In genomic region chrX:161716503-161716864, GRCm38 (mm10) we compare ENCODE assay signal across 8 mouse cellular contexts. TPM values are rescaled to one million over a fixed set of nuclear protein-coding genes. Genes with fewer than 3 reads are reported as not detected.
A peak's percentile ranks its signal among the peaks of the same experiment; 100 is the strongest.
DNase-seq lines count a peak whose midpoint lies in the region; ATAC-seq and TF ChIP-seq lines count a peak whose summit lies in the region.

No protein-coding gene starts in this region.

- WGBS in heart, embryonic 13.5 days, result 32% methylated on average over 5 of the region's 9 CpGs
- 30% methylated on average over 9 of the region's 9 CpGs for WGBS in hindbrain, embryonic 11.5 days
- WGBS in liver, postnatal 0 days (ENCODE audit: insufficient replicate concordance), result 46% methylated on average over 9 of the region's 9 CpGs

- no peaks in the 10 kb centered on the region for H3K36me3 ChIP-seq in heart, embryonic 13.5 days
- H3K36me3 ChIP-seq in hindbrain, embryonic 11.5 days (ENCODE audit: control insufficient read depth, insufficient read depth, low read length), result no peaks in the 10 kb centered on the region
- no peaks in the 10 kb centered on the region for H3K36me3 ChIP-seq in liver, postnatal 0 days (replicated peaks; ENCODE audit: insufficient read depth, low read length)

- H3K9me3 ChIP-seq in heart, embryonic 13.5 days, result no peaks in the 10 kb centered on the region
- no peaks in the 10 kb centered on the region for H3K9me3 ChIP-seq in hindbrain, embryonic 11.5 days (ENCODE audit: control insufficient read depth, low read length)
- H3K9me3 ChIP-seq in liver, postnatal 0 days (ENCODE audit: low read length), result no peaks in the 10 kb centered on the region

- H3K4me3 ChIP-seq in heart, embryonic 13.5 days, result peak overlapping the region; percentile 64
- peak overlapping the region; percentile 56 for H3K4me3 ChIP-seq in hindbrain, embryonic 11.5 days (ENCODE audit: low read depth, low read length)
- peak overlapping the region; percentile 45 for H3K4me3 ChIP-seq in liver, postnatal 0 days (ENCODE audit: low read depth, low read length)

- DNase-seq in heart, postnatal 14 days, result no peak
- peak; percentile 5 for DNase-seq in MN1 (ENCODE audit: low spot score)
- no peak for DNase-seq in hindbrain, embryonic 11.5 days (ENCODE audit: low spot score)
- DNase-seq in liver, postnatal 0 days, result no peak
- no peak for DNase-seq in right cerebral cortex, postnatal 10 days (ENCODE audit: low spot score in 2 of 2)
- no peak for DNase-seq in yolk sac, embryonic 10.5 days (ENCODE audit: low spot score)
- DNase-seq in urinary bladder, postnatal 14 days (ENCODE audit: low spot score), result no peak

- TF ChIP-seq EP300 in liver, postnatal 0 days (IDR thresholded peaks at IDR 0.05; ENCODE audit: low read depth), result no peak

- H3K4me2 ChIP-seq in heart, embryonic 13.5 days, result peak overlapping the region; percentile 85
- peak overlapping the region; percentile 86 for H3K4me2 ChIP-seq in hindbrain, embryonic 11.5 days (replicated peaks; ENCODE audit: low read depth, low read length)
- H3K4me2 ChIP-seq in liver, postnatal 0 days (ENCODE audit: low read depth, low read length), result peak overlapping the region; percentile 70

- intact Hi-C loops in heart, postnatal 14 days (cut with DNase I), result no loop called here

- peak overlapping the region; percentile 76; the same call in 1 of the 2 replicates for H3K9ac ChIP-seq in heart, embryonic 13.5 days
- no peak overlapping the region; the same call in 1 of the 2 replicates for H3K9ac ChIP-seq in hindbrain, embryonic 11.5 days (ENCODE audit: low read depth, low read length)
- no peak overlapping the region for H3K9ac ChIP-seq in liver, postnatal 0 days (replicated peaks)

- TF ChIP-seq CTCF in liver, postnatal 0 days (IDR thresholded peaks at IDR 0.05; ENCODE audit: low read depth), result no peak

- no peak; the same call in 1 of the 2 replicates for ATAC-seq in heart, embryonic 13.5 days (ENCODE audit: extremely low read depth, insufficient number of reproducible peaks, low FRiP score, low TSS enrichment)
- ATAC-seq in hindbrain, embryonic 11.5 days (ENCODE audit: low FRiP score), result peak; percentile 23
- no peak for ATAC-seq in liver, postnatal 0 days

- no peak overlapping the region for H3K27ac ChIP-seq in heart, embryonic 13.5 days (replicated peaks)
- H3K27ac ChIP-seq in hindbrain, embryonic 11.5 days (ENCODE audit: low read depth, low read length), result no peak overlapping the region
- no peak overlapping the region for H3K27ac ChIP-seq in liver, postnatal 0 days (ENCODE audit: low read depth)

- no peaks in the 10 kb centered on the region; the same call in 1 of the 2 replicates for H3K4me1 ChIP-seq in heart, embryonic 13.5 days
- H3K4me1 ChIP-seq in hindbrain, embryonic 11.5 days (replicated peaks; ENCODE audit: control insufficient read depth, insufficient read depth, low read length), result no peaks in the 10 kb centered on the region
- H3K4me1 ChIP-seq in liver, postnatal 0 days (ENCODE audit: insufficient read depth), result no peaks in the 10 kb centered on the region

- peaks cover 57% of the 10 kb centered on the region for H3K27me3 ChIP-seq in heart, embryonic 13.5 days (replicated peaks)
- peaks cover 24% of the 10 kb centered on the region for H3K27me3 ChIP-seq in hindbrain, embryonic 11.5 days (ENCODE audit: control insufficient read depth, insufficient read depth, low read length)
- peaks cover 36% of the 10 kb centered on the region for H3K27me3 ChIP-seq in liver, postnatal 0 days (ENCODE audit: insufficient read depth, low read length)

RNA-seq across cellular contexts. Expression of gene Rai2, which starts 0.4 kb away (rescaled TPM):
- 2.8 and 3.2 TPM in 2 replicates for polyA plus RNA-seq in heart, embryonic 13.5 days (2015; fragmentation: Nextera tagmentation; extraction: Ambion mirVana)
- 10 to 100 TPM; 22.1 to 25.0 TPM for total RNA-seq in heart, postnatal 14 days (2021)
- polyA plus RNA-seq in hindbrain, embryonic 11.5 days (2014; fragmentation: Nextera tagmentation; extraction: Ambion mirVana), result 7.6 and 8.6 TPM in 2 replicates
- polyA plus RNA-seq in liver, postnatal 0 days (2015; fragmentation: Nextera tagmentation; extraction: Ambion mirVana), result 0.62 and 0.71 TPM in 2 replicates
